Mouse (Mus musculus) liver, embryonic 12.5 days (tissue): Measurements from ENCODE around the gene Asb8. TPM values are rescaled to one million over a fixed set of nuclear protein-coding genes. Genes with fewer than 3 reads are reported as not detected.

ENCODE experiments used
- ATAC-seq: fragments of 200-750 bp; cut with Nextera tagmentation; 2 replicates; pipeline ENCODE4 v1.8.0; 2017; ENCODE audit warnings: moderate number of reproducible peaks, mild to moderate bottlenecking, moderate library complexity
- H3K27ac ChIP-seq: fragments of 300-500 bp; sonication (generic); 2 replicates; pipeline ENCODE4 v1.5.1; 2016; ENCODE audit warnings: mild to moderate bottlenecking
- H3K27me3 ChIP-seq: fragments of 300-500 bp; sonication (generic); replicated peaks from 2 replicates; pipeline ENCODE4 v1.6.1; 2016; ENCODE audit warnings: mild to moderate bottlenecking, moderate library complexity
- H3K36me3 ChIP-seq: fragments of 300-500 bp; sonication (generic); 2 replicates; pipeline ENCODE4 v1.6.1; 2016; ENCODE audit warnings: mild to moderate bottlenecking, moderate library complexity
- H3K4me1 ChIP-seq: fragments of 300-500 bp; sonication (generic); 2 replicates; pipeline ENCODE4 v1.6.1; 2016
- H3K4me2 ChIP-seq: fragments of 300-500 bp; sonication (generic); 2 replicates; pipeline ENCODE4 v1.6.1; 2016; ENCODE audit warnings: mild to moderate bottlenecking, moderate library complexity
- H3K4me3 ChIP-seq: fragments of 300-500 bp; sonication (generic); 2 replicates; pipeline ENCODE4 v1.5.1; 2016; ENCODE audit warnings: mild to moderate bottlenecking, moderate library complexity
- H3K9ac ChIP-seq: fragments of 300-500 bp; sonication (generic); 2 replicates; pipeline ENCODE4 v1.6.1; 2016; ENCODE audit warnings: mild to moderate bottlenecking, moderate library complexity
- H3K9me3 ChIP-seq: fragments of 300-500 bp; sonication (generic); replicated peaks from 2 replicates; pipeline ENCODE4 v1.6.1; 2016; ENCODE audit warnings: mild to moderate bottlenecking, moderate library complexity
- WGBS: fragments of 180-500 bp; shearing (Covaris S2); methylation state at CpG from one replicate; pipeline ENCODE4 v1.1.7; 2016; ENCODE audit not compliant: insufficient replicate concordance; 5-methylcytosine and 5-hydroxymethylcytosine counted together
- polyA plus RNA-seq: library from polyadenylated mRNA; unstranded; fragments of >200 nt; fragmentation: Nextera tagmentation; extraction: Ambion mirVana; gene quantifications from 2 replicates; pipeline ENCODE4 v1.2.1, GENCODE M21; 2016

The Asb8 gene
- polyA plus RNA-seq, 1 experiment from 2014 or later, result 25.6 TPM

GRCm38 (mm10) chr15:98170917-98171316 is 5.5 kb upstream of the Asb8 start:
- Histone ChIP-seq H3K9me3 (no peaks in the 10 kb centered on the region), H3K4me2 (no peak overlapping the region), H3K9ac (no peak overlapping the region), H3K36me3 (no peaks in the 10 kb centered on the region), H3K4me3 (no peak overlapping the region), H3K27me3 (peaks cover 93% of the 10 kb centered on the region), H3K27ac (no peak overlapping the region), H3K4me1 (peaks cover 7% of the 10 kb centered on the region)
- ATAC-seq, result no peak
- WGBS, result 51% methylated on average over 9 of the region's 9 CpGs

GRCm38 (mm10) chr15:98170365-98170764 is 4.9 kb upstream of the Asb8 start:
- H3K4me1 ChIP-seq, result peaks cover 7% of the 10 kb centered on the region
- 26% methylated on average over 7 of the region's 7 CpGs for WGBS

DNA sequence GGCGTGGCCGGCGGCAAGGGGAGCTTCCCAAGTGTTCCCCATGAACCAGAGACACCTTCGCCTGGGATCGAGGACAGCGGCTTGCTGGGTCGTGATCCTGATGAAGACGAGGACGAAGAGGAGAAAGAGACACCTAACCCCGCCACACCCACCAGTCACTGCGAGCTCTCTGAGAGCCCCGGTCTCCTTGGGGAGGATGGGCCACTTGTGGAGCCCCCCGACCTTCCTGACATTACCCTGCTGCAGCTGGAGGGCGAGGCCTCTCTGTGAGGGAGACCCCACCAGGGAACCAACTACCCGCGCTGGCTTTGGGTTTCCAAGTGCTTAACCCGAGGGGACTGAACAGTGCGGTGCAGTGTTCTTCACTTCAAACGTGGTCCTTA is 3.2 kb upstream of the Asb8 start:
- 8% methylated on average over 18 of the region's 19 CpGs for WGBS
- H3K4me2 ChIP-seq, result no peak overlapping the region
- H3K9me3 ChIP-seq, result no peaks in the 10 kb centered on the region
- no peak overlapping the region for H3K4me3 ChIP-seq
- peaks cover 97% of the 10 kb centered on the region for H3K27me3 ChIP-seq
- H3K4me1 ChIP-seq, result peaks cover 7% of the 10 kb centered on the region
- H3K36me3 ChIP-seq, result no peaks in the 10 kb centered on the region
- H3K9ac ChIP-seq, result no peak overlapping the region
- ATAC-seq, result no peak
- no peak overlapping the region for H3K27ac ChIP-seq

More at GRCm38 (mm10) chr15:98170365-98170764, 4.9 kb upstream of the Asb8 start:
- no peak overlapping the region for H3K27ac ChIP-seq
- H3K4me3 ChIP-seq, result no peak overlapping the region
- no peak for ATAC-seq
- no peak overlapping the region for H3K9ac ChIP-seq
- H3K9me3 ChIP-seq, result no peaks in the 10 kb centered on the region
- H3K36me3 ChIP-seq, result no peaks in the 10 kb centered on the region
- no peak overlapping the region for H3K4me2 ChIP-seq
- H3K27me3 ChIP-seq, result peaks cover 94% of the 10 kb centered on the region

GRCm38 (mm10) chr15:98167645-98168621 is 2.5 kb upstream of the Asb8 start:
- 4% methylated on average over 69 of the region's 69 CpGs for WGBS
- H3K9ac ChIP-seq, result no peak overlapping the region
- no peaks in the 10 kb centered on the region for H3K9me3 ChIP-seq
- H3K4me3 ChIP-seq, result peak overlapping the region; percentile 18
- H3K27ac ChIP-seq, result no peak overlapping the region
- ATAC-seq, result 0 out of 2 replicates have a peak, but pooled peaks have one; percentile 32
- H3K36me3 ChIP-seq, result no peaks in the 10 kb centered on the region
- H3K27me3 ChIP-seq, result peaks cover 97% of the 10 kb centered on the region
- peak overlapping the region; percentile 46 for H3K4me2 ChIP-seq
- peaks cover 7% of the 10 kb centered on the region for H3K4me1 ChIP-seq

- no peaks in the 10 kb centered on the region for H3K36me3 ChIP-seq
- no peak for ATAC-seq
- peaks cover 7% of the 10 kb centered on the region for H3K4me1 ChIP-seq
- H3K9me3 ChIP-seq, result no peaks in the 10 kb centered on the region
- H3K9ac ChIP-seq, result no peak within 1 kb of the TSS
- peak within 1 kb of the TSS; percentile 18 for H3K4me3 ChIP-seq
- 7% methylated on average over 16 of the region's 18 CpGs for WGBS
- H3K27me3 ChIP-seq, result peaks cover 89% of the 10 kb centered on the region
- no peak within 1 kb of the TSS for H3K27ac ChIP-seq
- peak within 1 kb of the TSS; percentile 46 for H3K4me2 ChIP-seq
Observed at GRCm38 (mm10) chr15:98166963-98167644, 1.7 kb upstream of the Asb8 start, which contains the start of gene Ccdc184. Ccdc184 (plus strand) TSS chr15:98167158.

GRCm38 (mm10) chr15:98162561-98162960 is 2.9 kb downstream of the Asb8 start:
- H3K4me1 ChIP-seq, result peaks cover 9% of the 10 kb centered on the region
- H3K27ac ChIP-seq, result no peak overlapping the region
- H3K9ac ChIP-seq, result no peak overlapping the region
- no peak overlapping the region for H3K4me3 ChIP-seq
- WGBS, result 45% methylated on average over 4 of the region's 4 CpGs
- no peaks in the 10 kb centered on the region for H3K36me3 ChIP-seq
- H3K27me3 ChIP-seq, result peaks cover 54% of the 10 kb centered on the region
- H3K4me2 ChIP-seq, result no peak overlapping the region
- H3K9me3 ChIP-seq, result no peaks in the 10 kb centered on the region
- no peak for ATAC-seq

DNA sequence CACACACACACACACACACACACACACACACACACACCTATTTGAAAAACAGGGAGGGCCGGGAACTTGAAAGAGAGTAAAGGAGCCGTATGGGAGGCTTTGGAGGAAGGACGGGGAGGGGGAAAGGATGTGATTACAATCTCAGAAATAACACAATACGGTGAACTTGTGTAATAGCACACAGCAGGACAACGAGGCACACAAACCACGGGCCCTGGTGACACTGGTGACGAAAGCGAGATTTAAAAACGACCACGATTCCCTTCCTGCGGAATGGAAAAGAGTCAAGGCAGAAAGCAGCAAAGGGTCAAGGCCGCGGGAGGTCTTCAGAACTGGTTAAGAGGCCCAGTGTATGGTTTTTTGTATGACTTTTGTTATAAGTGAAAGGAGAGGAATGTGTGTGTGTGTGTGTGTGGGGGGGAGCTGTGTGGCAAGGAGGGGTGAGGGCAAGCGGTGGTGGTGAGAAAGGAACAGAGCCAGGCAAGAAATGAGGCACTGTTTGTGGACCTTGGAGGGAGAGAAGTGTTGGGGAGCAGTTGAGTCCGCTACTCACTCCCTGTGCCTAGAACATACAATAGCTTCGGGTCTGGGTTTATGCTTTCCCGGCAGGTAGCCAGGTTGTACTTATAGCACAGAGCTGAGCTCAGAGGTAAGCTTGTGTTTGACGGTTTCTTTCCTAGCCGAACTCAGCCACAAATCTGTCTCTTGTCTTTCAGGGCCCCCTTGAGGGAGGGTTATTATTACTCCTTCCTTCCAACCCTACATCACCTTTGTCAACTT is 4.2 kb downstream of the Asb8 start:
- H3K4me1 ChIP-seq, result peaks cover 6% of the 10 kb centered on the region; the same call in 1 of the 2 replicates
- H3K27me3 ChIP-seq, result peaks cover 41% of the 10 kb centered on the region
- no peak for ATAC-seq
- no peak overlapping the region for H3K4me3 ChIP-seq
- H3K4me2 ChIP-seq, result no peak overlapping the region
- no peak overlapping the region for H3K9ac ChIP-seq
- H3K9me3 ChIP-seq, result no peaks in the 10 kb centered on the region
- H3K36me3 ChIP-seq, result no peaks in the 10 kb centered on the region
- H3K27ac ChIP-seq, result no peak overlapping the region
- 53% methylated on average over 19 of the region's 19 CpGs for WGBS

GRCm38 (mm10) chr15:98157253-98157652 is 8.2 kb downstream of the Asb8 start:
- Histone ChIP-seq H3K9me3 (no peaks in the 10 kb centered on the region), H3K4me3 (no peak overlapping the region), H3K36me3 (no peaks in the 10 kb centered on the region), H3K9ac (no peak overlapping the region), H3K27ac (no peak overlapping the region), H3K4me1 (peaks cover 6% of the 10 kb centered on the region; the same call in 1 of the 2 replicates), H3K4me2 (no peak overlapping the region), H3K27me3 (peaks cover 11% of the 10 kb centered on the region; the same call in 1 of the 2 replicates)
- ATAC-seq, result no peak
- 35% methylated on average over 1 of the region's 1 CpGs for WGBS

DNA sequence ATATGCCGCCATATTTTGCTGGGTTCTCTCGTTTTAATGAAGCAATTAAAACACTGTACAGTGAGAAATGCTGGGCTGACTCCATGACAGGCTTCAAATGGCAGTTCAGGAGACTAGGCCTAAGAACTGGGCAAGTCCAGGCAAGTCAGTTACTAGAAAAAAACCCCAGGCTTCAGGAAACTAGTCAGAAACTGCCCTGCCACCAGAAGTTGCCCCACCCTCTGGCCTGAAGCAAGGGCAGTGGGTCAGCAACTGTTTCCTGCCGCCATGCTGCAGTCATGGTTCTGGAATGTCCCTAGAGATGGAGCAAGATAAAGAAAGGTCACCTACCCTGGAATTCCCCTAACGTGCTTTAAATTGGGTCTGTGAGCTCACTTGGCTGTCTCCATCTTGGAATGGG is 9.5 kb downstream of the Asb8 start:
- Histone ChIP-seq H3K9me3 (no peaks in the 10 kb centered on the region), H3K36me3 (no peaks in the 10 kb centered on the region), H3K27me3 (peaks cover 12% of the 10 kb centered on the region), H3K4me1 (peaks cover 4% of the 10 kb centered on the region; the same call in 1 of the 2 replicates), H3K4me3 (no peak overlapping the region), H3K9ac (no peak overlapping the region), H3K4me2 (no peak overlapping the region), H3K27ac (no peak overlapping the region)
- WGBS, result 69% methylated on average over 4 of the region's 4 CpGs
- no peak for ATAC-seq

DNA sequence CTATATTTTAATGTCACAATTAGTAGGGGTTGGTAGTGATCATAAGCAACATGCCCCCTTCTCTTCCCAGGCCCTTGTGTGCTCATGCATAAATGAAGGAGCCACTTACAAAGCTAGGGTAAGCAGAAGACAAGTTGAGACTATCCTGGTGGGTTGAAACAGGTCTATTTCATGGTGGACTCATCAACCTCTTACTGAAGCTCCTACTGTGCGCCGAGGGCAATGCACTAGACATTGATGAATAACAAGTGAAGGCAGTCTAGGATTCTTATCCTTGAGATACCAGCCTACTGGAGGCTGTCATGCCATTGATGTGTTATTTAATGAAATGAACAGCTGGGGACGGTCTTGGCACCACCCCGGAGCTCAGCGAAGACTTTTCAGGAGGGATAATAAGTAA is 10.2 kb downstream of the Asb8 start:
- Histone ChIP-seq H3K9me3 (no peaks in the 10 kb centered on the region), H3K4me1 (no peaks in the 10 kb centered on the region), H3K9ac (no peak overlapping the region), H3K4me3 (no peak overlapping the region), H3K27me3 (peaks cover 13% of the 10 kb centered on the region), H3K27ac (no peak overlapping the region), H3K36me3 (no peaks in the 10 kb centered on the region), H3K4me2 (no peak overlapping the region)
- 83% methylated on average over 5 of the region's 5 CpGs for WGBS
- ATAC-seq, result no peak

DNA sequence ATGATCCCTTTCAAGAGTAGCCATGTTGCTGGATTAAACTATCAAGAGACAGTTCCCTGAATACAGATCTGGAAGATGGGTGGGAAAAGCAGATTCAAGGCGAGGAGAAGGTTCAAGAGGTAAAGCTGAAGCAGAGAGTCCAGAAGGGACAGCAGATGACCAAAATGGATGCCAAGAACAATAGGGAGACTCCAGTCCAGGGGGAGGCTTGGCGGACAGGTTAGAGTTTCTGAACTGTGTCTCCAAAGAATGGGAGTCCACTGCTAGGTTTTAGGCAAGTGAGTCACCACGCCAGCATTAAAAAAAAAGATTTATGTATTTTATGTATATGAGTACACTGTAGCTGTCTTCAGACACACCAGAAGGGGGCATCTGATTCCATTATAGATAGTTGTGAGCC is 10.8 kb downstream of the Asb8 start:
- H3K9ac ChIP-seq, result no peak overlapping the region
- WGBS, result 60% methylated on average over 3 of the region's 3 CpGs

More for the DNA sequence above, 10.8 kb downstream of the Asb8 start:
- H3K36me3 ChIP-seq, result no peaks in the 10 kb centered on the region
- no peaks in the 10 kb centered on the region for H3K9me3 ChIP-seq
- ATAC-seq, result no peak
- H3K27ac ChIP-seq, result no peak overlapping the region
- no peak overlapping the region for H3K4me3 ChIP-seq
- H3K4me1 ChIP-seq, result no peaks in the 10 kb centered on the region
- no peak overlapping the region for H3K4me2 ChIP-seq
- peaks cover 13% of the 10 kb centered on the region for H3K27me3 ChIP-seq
